Mouse (Mus musculus) adrenal gland, adult 18-20 months (tissue): ENCODE results near the gene Olfr868. TPM values are rescaled to one million over a fixed set of nuclear protein-coding genes. Genes with fewer than 3 reads are reported as not detected.

Experiments used
- DNase-seq, 2 experiments: peaks; one replicate each; pipeline ENCODE4 v3.0.0; 2021 to 2022; ENCODE audit warnings: low spot score in 2 of 2
- long read RNA-seq, 2 experiments: library from polyadenylated mRNA; stranded (forward); transcript quantifications; one replicate each; pipeline ENCODE4 v2.0.0; 2021
- total RNA-seq, 2 experiments: library from RNA; stranded (reverse); gene quantifications; 1 replicate in 1 of 2; 2 replicates in 1 of 2; pipeline ENCODE4 v1.2.3; 2021

Olfr868 gene
- total RNA-seq, result not detected
- long read RNA-seq, experiment 1, result 0 reads
- long read RNA-seq, experiment 2, result 0 reads

DNA sequence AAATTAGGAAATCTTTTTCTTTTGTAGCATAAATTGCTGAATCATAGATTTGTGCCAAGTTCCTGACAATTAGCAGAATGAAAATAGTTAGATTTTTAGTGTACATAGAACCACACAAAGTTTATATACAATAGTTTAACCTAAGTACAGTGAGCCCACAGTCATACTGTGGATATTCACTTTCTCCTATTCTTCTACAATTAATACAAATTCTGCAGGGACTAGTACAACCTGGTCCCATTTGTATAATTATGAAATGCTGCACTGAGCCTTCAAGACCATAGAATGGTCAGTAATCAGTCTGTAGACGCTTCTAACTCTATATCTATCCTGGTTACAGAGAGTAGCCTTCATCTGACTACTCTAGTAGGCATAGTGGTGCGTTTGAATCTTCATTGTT lies at the start of gene Olfr868:
Gene Olfr868 (plus strand): TSS at position 301 of the 400 bp plus-strand sequence.
- no peak for DNase-seq

GRCm38 (mm10) chr9:20057462-20057861 lies 41.0 kb upstream of the Olfr868 start, which contains the start of gene Olfr867:
TSS of gene Olfr867 (minus strand) at chr9:20057562.
- no peak for DNase-seq

DNA sequence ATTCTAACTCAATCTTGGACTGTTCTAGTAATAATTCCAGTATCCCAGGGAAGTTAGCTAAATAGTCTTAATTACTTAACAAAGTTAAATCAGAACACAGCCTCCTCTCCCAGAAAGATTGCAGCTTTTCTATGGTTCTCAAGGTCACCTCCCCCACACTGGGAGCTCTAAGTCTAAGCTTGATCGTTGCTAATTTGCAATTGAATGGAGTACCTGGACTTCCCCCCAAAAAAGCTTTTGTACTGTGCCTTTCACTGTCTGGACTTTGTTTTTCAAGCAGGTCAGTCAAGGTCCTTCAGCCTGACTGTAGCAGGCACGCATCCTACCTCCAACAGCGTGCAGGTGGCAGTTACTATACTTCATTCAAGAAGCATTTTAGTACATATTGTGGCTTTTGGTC lies 28.2 kb upstream of the Olfr868 start:
- DNase-seq, result no peak

GRCm38 (mm10) chr9:20071291-20071690 lies 27.1 kb upstream of the Olfr868 start:
- no peak for DNase-seq

- no peak for DNase-seq
Measured at GRCm38 (mm10) chr9:20073523-20074177, 24.8 kb upstream of the Olfr868 start.

GRCm38 (mm10) chr9:20128709-20129108 lies 30.3 kb downstream of the Olfr868 start, which contains the start of gene Olfr869:
TSS of gene Olfr869 (plus strand) at chr9:20129009.
- no peak for DNase-seq

DNA sequence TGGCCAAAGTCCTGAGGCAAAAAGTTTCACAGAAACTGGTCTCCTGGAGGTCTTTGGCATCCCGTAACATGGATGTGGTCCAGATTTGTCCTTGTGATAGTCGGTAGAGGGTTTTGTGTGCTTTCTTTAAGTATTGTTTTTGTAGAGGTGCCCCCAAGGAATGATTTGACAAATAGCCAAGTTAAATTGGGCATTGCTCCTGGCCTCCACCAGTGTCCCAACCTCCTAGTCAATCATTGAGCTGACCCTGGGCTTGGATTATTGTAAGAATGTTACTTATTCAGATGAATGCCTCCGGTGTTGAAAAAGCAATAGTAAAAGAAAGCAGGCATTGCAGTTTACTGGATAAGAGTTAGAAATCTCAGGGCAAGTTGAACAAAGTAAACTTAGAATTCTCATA lies 51.3 kb downstream of the Olfr868 start:
- no peak for DNase-seq

Other genes starting within 250 kb of the Olfr868 start
- not detected for gene Olfr860, start 248.9 kb upstream of the Olfr868 start, total RNA-seq
- not detected for gene Olfr862, start 210.6 kb upstream of the Olfr868 start, total RNA-seq
- not detected for gene Olfr77, start 181.8 kb upstream of the Olfr868 start, total RNA-seq
- not detected for gene Olfr866, start 70.6 kb upstream of the Olfr868 start, total RNA-seq
- not detected for gene Olfr867, start 41.1 kb upstream of the Olfr868 start, total RNA-seq
- gene Olfr869, start 30.4 kb downstream of the Olfr868 start, total RNA-seq, result not detected
- gene Olfr870, start 75.4 kb downstream of the Olfr868 start, total RNA-seq, result not detected
- gene Olfr871, start 113.6 kb downstream of the Olfr868 start, total RNA-seq, result not detected
- gene Olfr872, start 138.5 kb downstream of the Olfr868 start, total RNA-seq, result not detected
- gene Olfr39, start 183.7 kb downstream of the Olfr868 start, total RNA-seq, result not detected
- not detected for gene Olfr873, start 199.9 kb downstream of the Olfr868 start, total RNA-seq
- not detected for gene Olfr18, start 237.5 kb downstream of the Olfr868 start, total RNA-seq